Mouse (Mus musculus) forebrain, embryonic 15.5 days (tissue): ENCODE measurements around the gene Cald1. TPM values are rescaled to one million over a fixed set of nuclear protein-coding genes. Genes with fewer than 3 reads are reported as not detected.

Experiments
- ATAC-seq: fragments of 200-750 bp; cut with Nextera tagmentation; replicated peaks from 2 replicates; pipeline ENCODE4 v1.8.0; 2017; ENCODE audit warnings: mild to moderate bottlenecking, moderate TSS enrichment, moderate library complexity
- H3K27ac ChIP-seq: fragments of 300-500 bp; sonication (generic); replicated peaks from 2 replicates; pipeline ENCODE4 v1.5.1; 2015; ENCODE audit warnings: mild to moderate bottlenecking, inconsistent platforms
- H3K27me3 ChIP-seq: fragments of 300-500 bp; sonication (generic); 2 replicates; pipeline ENCODE4 v1.6.1; 2015; ENCODE audit warnings: inconsistent platforms
- H3K36me3 ChIP-seq: fragments of 300-500 bp; sonication (generic); 2 replicates; pipeline ENCODE4 v1.6.1; 2015; ENCODE audit warnings: mild to moderate bottlenecking, inconsistent platforms
- H3K4me1 ChIP-seq: fragments of 300-500 bp; sonication (generic); 2 replicates; pipeline ENCODE4 v1.6.1; 2015; ENCODE audit warnings: inconsistent platforms
- H3K4me2 ChIP-seq: fragments of 300-500 bp; sonication (generic); replicated peaks from 2 replicates; pipeline ENCODE4 v1.6.1; 2015; ENCODE audit warnings: mild to moderate bottlenecking, inconsistent platforms
- H3K4me3 ChIP-seq: fragments of 300-500 bp; sonication (generic); 2 replicates; pipeline ENCODE4 v1.5.1; 2015; ENCODE audit warnings: mild to moderate bottlenecking, inconsistent platforms
- H3K9ac ChIP-seq: fragments of 300-500 bp; sonication (generic); replicated peaks from 2 replicates; pipeline ENCODE4 v1.6.1; 2015; ENCODE audit warnings: mild to moderate bottlenecking, inconsistent platforms
- H3K9me3 ChIP-seq: fragments of 300-500 bp; sonication (generic); 2 replicates; pipeline ENCODE4 v1.6.1; 2016; ENCODE audit warnings: inconsistent platforms
- WGBS: fragments of 180-500 bp; shearing (Covaris S2); methylation state at CpG from one replicate; pipeline ENCODE4 v1.1.7; 2015; ENCODE audit warnings: mixed read lengths; 5-methylcytosine and 5-hydroxymethylcytosine counted together
- polyA plus RNA-seq: library from polyadenylated mRNA; unstranded; fragments of >200 nt; fragmentation: Nextera tagmentation; extraction: Ambion mirVana; gene quantifications from 2 replicates; pipeline ENCODE4 v1.2.1, GENCODE M21; 2015

The Cald1 gene
- polyA plus RNA-seq, 1 experiment from 2014 or later: 63.8 TPM

DNA sequence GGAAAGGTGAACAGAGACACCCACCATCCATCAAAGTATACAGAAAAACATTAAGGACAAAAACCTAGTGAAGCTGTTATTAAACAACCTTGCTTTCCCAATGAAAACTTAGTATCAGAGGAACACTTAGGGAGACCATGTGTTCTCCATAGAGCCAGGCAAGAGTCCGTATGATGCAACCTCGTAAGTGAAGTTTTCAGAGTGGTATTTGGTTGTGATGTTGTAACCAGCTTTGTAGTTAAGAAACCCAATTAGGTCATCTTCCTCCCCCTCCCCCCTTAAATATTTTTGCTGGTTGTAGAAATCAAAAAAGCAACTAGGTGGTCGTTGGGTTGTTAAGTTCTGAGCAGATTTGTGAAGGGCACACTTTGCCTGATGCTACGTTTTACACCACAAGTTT, 116.3 kb downstream of the Cald1 start:
- ATAC-seq: no peak
- Histone ChIP-seq H3K9me3 (no peaks in the 10 kb centered on the region), H3K4me2 (no peak overlapping the region), H3K36me3 (no peaks in the 10 kb centered on the region), H3K9ac (no peak overlapping the region), H3K27me3 (no peaks in the 10 kb centered on the region), H3K4me1 (peaks cover 24% of the 10 kb centered on the region), H3K4me3 (no peak overlapping the region), H3K27ac (no peak overlapping the region)
- WGBS: 95% methylated on average over 4 of the region's 4 CpGs

DNA sequence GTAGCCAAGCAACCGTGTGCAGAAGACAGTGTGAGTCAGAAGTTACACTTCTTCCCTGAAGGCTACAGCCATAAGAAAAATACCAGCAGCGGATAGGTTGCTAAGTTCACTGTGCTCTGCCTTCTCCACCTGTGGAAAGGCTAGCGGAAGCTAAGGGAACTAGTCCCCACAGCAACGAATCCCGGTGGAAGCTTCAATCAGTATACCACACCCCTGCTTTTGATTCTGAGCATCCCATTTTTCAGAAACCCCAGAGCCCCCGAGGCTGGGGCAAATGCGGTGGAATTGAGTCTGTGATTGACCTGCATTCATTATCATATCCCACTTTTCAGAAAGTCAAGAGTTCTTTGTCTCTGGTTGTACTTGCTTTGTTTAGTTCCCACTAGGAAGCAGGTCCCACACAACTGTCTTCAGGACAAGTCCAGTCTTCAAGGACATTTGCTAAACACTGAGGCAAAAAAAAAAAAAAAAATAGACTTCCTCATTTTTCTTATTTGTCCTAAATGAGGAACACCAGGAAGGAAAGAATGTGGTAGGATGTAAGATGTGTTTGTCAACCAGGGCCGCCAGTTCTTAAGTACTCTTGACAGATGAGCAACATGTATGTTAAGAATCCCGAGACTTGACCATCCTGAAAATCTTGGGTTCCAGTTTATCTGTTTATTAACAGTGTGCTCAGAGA, 118.0 kb downstream of the Cald1 start:
- H3K9ac ChIP-seq: no peak overlapping the region
- 89% methylated on average over 9 of the region's 9 CpGs for WGBS
- ATAC-seq: no peak

DNA sequence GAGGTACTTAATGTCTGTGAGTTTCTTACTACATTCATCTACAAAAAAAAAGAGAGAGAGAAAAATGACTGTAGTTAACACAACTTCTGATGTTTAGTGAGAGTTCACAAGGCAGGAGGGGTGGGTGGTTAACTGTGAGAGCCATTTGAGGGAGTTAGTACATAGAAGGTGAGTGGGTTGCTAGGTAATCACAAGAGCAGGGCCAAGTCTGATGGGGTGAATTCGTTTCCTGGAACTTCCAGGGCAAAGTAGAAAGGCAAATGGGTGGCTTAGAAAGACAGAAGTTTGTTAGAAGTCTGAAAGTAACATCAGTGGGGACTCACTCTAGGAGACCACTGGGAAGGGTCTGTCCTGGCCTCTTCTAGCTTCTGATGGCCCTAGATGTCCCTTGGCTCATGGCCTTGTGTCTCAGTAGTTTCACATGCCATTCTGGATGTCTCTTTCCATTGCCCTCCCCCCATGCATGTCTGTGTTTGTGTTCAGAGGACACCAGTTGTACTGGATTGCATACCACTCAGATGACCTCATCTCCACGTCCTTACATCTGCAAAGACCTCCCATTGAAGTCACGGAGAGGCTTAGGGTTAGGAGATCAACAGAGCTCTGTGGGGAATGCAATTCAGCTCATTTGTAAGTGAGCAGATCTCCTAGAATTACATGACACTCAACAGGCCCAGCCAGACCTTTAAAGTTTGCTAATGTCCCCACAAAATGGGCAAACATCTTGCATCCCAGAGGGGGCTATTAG, 118.8 kb downstream of the Cald1 start:
- no peak for ATAC-seq
- H3K27ac ChIP-seq: no peak overlapping the region
- H3K4me1 ChIP-seq: 0 out of 2 replicates have a peak, but pooled peaks cover under 1% of the 10 kb centered on the region
- H3K9me3 ChIP-seq: no peaks in the 10 kb centered on the region
- no peak overlapping the region for H3K4me3 ChIP-seq
- WGBS: 27% methylated on average over 3 of the region's 3 CpGs
- H3K9ac ChIP-seq: no peak overlapping the region
- H3K4me2 ChIP-seq: no peak overlapping the region
- H3K36me3 ChIP-seq: no peaks in the 10 kb centered on the region
- H3K27me3 ChIP-seq: no peaks in the 10 kb centered on the region

More for the DNA sequence above, 118.0 kb downstream of the Cald1 start:
- H3K27ac ChIP-seq: no peak overlapping the region
- H3K4me3 ChIP-seq: no peak overlapping the region
- no peaks in the 10 kb centered on the region for H3K27me3 ChIP-seq
- no peaks in the 10 kb centered on the region for H3K36me3 ChIP-seq
- no peaks in the 10 kb centered on the region for H3K9me3 ChIP-seq
- H3K4me2 ChIP-seq: no peak overlapping the region
- peaks cover 7% of the 10 kb centered on the region; the same call in 1 of the 2 replicates for H3K4me1 ChIP-seq

- Histone ChIP-seq H3K4me2 (no peak overlapping the region), H3K9ac (no peak overlapping the region), H3K4me1 (no peaks in the 10 kb centered on the region), H3K9me3 (no peaks in the 10 kb centered on the region), H3K36me3 (no peaks in the 10 kb centered on the region), H3K4me3 (no peak overlapping the region), H3K27me3 (no peaks in the 10 kb centered on the region), H3K27ac (no peak overlapping the region)
- no peak for ATAC-seq
- WGBS: 90% methylated on average over 4 of the region's 4 CpGs
Observed at GRCm38 (mm10) chr6:34717651-34718050, 119.4 kb downstream of the Cald1 start.

DNA sequence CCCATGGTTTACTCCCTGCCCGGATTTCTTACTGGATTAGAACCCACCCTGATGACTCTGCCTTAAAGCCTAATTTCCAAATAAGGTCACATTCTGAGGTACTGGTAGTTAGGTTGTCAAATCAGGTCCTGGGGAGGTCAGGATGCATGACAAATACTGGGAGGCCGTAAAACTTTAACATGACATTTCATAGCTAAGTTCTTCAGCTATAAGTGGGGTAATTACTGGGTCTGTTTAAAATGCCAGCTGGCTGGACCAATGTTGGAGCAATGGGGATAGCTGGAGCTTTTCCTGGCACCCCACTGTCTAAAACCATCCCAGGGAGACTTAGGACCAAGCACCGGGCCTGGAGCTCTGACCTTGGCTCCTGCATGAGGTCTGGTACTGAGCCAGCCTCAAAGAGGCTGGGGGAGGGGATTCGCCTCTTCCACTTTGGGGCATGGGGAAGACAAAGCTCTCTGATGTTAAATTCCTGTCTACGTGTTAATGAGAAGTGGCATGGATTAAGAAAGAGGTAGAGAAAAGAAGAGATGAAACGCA, 120.9 kb downstream of the Cald1 start:
- H3K9ac ChIP-seq: no peak overlapping the region
- H3K4me3 ChIP-seq: no peak overlapping the region
- no peaks in the 10 kb centered on the region for H3K9me3 ChIP-seq
- no peak for ATAC-seq
- H3K4me2 ChIP-seq: no peak overlapping the region
- no peaks in the 10 kb centered on the region for H3K4me1 ChIP-seq
- H3K27me3 ChIP-seq: no peaks in the 10 kb centered on the region
- WGBS: 63% methylated on average over 6 of the region's 6 CpGs
- no peak overlapping the region for H3K27ac ChIP-seq
- no peaks in the 10 kb centered on the region for H3K36me3 ChIP-seq

DNA sequence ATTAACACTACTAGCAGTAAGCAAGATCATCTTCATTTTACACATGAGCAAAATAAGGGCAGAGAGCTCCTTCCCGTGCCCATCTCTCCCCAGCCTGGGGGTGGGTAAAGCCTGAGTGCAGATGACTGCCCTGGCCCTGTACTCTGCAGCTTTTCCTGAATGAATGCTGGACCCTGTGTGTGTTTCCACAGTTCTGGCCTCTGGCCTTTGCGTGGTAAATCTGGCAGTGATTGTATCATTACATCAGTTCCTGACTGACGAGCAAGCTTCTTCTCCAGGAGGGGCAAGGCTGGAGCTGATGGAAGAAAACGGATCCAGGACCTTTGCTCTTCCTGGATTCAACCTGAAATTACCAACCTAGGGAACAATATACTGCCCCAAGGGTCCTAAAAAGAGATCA, 122.1 kb downstream of the Cald1 start:
- Histone ChIP-seq H3K4me3 (no peak overlapping the region), H3K4me2 (no peak overlapping the region), H3K27me3 (no peaks in the 10 kb centered on the region), H3K4me1 (no peaks in the 10 kb centered on the region), H3K27ac (no peak overlapping the region), H3K36me3 (no peaks in the 10 kb centered on the region), H3K9me3 (no peaks in the 10 kb centered on the region), H3K9ac (no peak overlapping the region)
- ATAC-seq: no peak
- 73% methylated on average over 4 of the region's 4 CpGs for WGBS

- H3K4me1 ChIP-seq: 0 out of 2 replicates have a peak, but pooled peaks cover 3% of the 10 kb centered on the region
- no peak overlapping the region for H3K4me2 ChIP-seq
- H3K36me3 ChIP-seq: no peaks in the 10 kb centered on the region
- H3K27me3 ChIP-seq: no peaks in the 10 kb centered on the region
- WGBS: 86% methylated on average over 6 of the region's 6 CpGs
- ATAC-seq: no peak
- H3K27ac ChIP-seq: no peak overlapping the region
- H3K9me3 ChIP-seq: no peaks in the 10 kb centered on the region
- H3K4me3 ChIP-seq: no peak overlapping the region
- H3K9ac ChIP-seq: no peak overlapping the region
Observed at GRCm38 (mm10) chr6:34721740-34722139, 123.4 kb downstream of the Cald1 start.

DNA sequence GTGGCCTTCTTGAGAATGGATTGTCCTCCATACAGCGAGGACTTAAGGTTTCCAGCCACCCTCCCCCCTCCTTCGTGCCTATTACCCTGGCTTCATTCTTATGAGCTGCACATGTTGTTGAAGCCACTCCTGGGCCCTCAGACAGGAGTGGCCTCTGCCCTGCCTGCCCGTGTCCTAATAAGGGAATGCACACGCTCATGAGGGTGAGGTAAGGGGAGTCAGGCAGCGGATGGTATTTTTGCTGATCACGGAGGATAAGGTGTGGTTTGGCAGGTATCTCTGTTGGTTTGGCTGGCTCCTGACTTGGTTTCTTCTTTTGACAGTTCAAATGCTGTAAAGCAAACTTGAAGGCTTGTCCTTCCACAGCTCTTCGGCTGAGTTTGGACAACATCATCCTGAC, 124.4 kb downstream of the Cald1 start:
- no peaks in the 10 kb centered on the region for H3K27me3 ChIP-seq
- H3K27ac ChIP-seq: no peak overlapping the region
- H3K9me3 ChIP-seq: no peaks in the 10 kb centered on the region
- no peak for ATAC-seq
- H3K4me2 ChIP-seq: no peak overlapping the region
- H3K9ac ChIP-seq: no peak overlapping the region
- no peak overlapping the region for H3K4me3 ChIP-seq
- H3K36me3 ChIP-seq: no peaks in the 10 kb centered on the region
- 0 out of 2 replicates have a peak, but pooled peaks cover 4% of the 10 kb centered on the region for H3K4me1 ChIP-seq
- WGBS: 89% methylated on average over 7 of the region's 7 CpGs

DNA sequence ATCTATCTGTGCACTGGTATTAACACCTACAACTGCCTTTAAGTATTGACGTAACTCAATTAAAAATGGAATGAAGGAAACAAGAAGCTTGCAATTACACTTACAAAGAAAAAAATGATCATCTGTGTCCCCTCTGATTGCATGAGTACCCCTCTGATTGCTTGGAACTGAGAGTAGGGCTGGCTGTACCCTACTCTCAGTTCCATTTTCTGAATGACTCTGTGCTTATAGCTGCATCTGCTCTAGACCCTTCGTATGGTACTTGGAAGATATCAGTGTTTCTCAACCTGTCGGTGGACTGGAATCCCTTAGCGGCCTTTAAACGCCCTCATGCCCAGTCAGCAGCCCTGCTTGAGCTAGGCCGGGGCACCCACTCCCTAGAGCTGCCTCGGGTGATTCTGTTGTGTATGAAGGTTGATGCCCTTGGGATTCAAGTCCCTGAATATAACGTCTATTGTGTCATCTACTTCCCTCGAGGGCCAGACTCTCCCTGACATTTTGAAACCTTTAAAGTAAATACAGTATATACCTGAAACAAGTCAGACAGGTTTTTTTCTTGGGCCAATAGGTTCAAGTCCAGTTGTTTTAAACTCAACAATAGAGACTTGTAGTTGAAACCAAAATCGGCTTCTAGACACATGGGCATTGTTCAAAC, 125.1 kb downstream of the Cald1 start:
- Histone ChIP-seq H3K36me3 (no peaks in the 10 kb centered on the region), H3K4me3 (no peak overlapping the region), H3K9me3 (no peaks in the 10 kb centered on the region), H3K27ac (no peak overlapping the region), H3K4me1 (0 out of 2 replicates have a peak, but pooled peaks cover 4% of the 10 kb centered on the region), H3K9ac (no peak overlapping the region), H3K27me3 (no peaks in the 10 kb centered on the region), H3K4me2 (no peak overlapping the region)
- 93% methylated on average over 10 of the region's 10 CpGs for WGBS
- no peak for ATAC-seq

DNA sequence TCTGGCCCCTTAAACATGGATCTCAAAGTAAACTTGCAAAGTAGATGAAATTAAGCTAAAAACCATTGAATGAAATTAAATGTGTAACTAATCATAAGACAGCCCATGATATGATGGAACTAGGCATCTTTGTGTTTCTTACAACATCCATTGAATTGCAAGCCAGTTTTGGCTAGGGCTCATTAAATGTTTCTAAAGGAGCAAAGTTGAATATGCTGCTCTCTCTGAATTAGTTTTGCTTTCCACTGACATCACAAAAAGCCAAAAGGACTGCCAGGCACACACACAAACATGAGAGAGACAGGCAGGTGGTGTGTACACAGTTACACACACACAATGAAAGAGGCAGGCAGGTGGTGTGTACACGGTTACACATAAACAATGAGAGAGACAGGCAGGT, 127.4 kb downstream of the Cald1 start:
- H3K27me3 ChIP-seq: no peaks in the 10 kb centered on the region
- WGBS: 48% methylated on average over 1 of the region's 1 CpGs
- no peaks in the 10 kb centered on the region for H3K36me3 ChIP-seq
- no peak overlapping the region for H3K9ac ChIP-seq
- no peak overlapping the region for H3K27ac ChIP-seq
- no peak overlapping the region for H3K4me2 ChIP-seq
- H3K4me1 ChIP-seq: 0 out of 2 replicates have a peak, but pooled peaks cover 4% of the 10 kb centered on the region
- ATAC-seq: no peak
- H3K9me3 ChIP-seq: no peaks in the 10 kb centered on the region
- no peak overlapping the region for H3K4me3 ChIP-seq

DNA sequence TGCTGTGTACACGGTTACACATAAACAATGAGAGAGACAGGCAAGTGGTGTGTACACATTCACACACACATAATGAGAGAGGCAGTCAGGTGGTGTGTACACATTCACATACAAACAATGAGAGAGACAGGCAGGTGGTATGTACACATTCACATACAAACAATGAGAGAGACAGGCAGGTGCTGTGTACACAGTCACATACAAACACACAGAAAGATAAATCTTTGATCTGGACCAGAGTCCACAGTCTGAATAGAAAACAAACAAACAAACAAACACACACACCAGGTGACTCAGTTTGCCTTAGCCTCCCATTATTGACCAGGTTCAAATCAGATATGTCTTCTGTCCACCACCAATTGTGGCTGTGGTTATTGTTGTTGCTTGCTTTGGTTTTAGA, 127.8 kb downstream of the Cald1 start:
- 32% methylated on average over 1 of the region's 1 CpGs for whole genome bisulfite sequencing
- no peak for ATAC-seq
- H3K4me2 ChIP-seq: no peak overlapping the region

More for the DNA sequence above, 127.8 kb downstream of the Cald1 start:
- Histone ChIP-seq H3K9ac (no peak overlapping the region), H3K9me3 (no peaks in the 10 kb centered on the region), H3K4me1 (0 out of 2 replicates have a peak, but pooled peaks cover 4% of the 10 kb centered on the region), H3K27me3 (no peaks in the 10 kb centered on the region), H3K4me3 (no peak overlapping the region), H3K27ac (no peak overlapping the region), H3K36me3 (no peaks in the 10 kb centered on the region)
